Mouse (Mus musculus) heart, postnatal 14 days (tissue): ENCODE data around the gene Relb. TPM values are rescaled to one million over a fixed set of nuclear protein-coding genes. Genes with fewer than 3 reads are reported as not detected.
A peak's percentile ranks its signal among the peaks of the same experiment; 100 is the strongest.

Experiments used
- DNase-seq, 2 experiments: peaks; one replicate each; pipeline ENCODE4 v3.0.0; 2021 to 2022
- intact Hi-C: fragments of 180-260 bp; cut with DNase I; formaldehyde crosslinking; loops from one replicate; pipeline ENCODE4 v1.15.1; 2025
- long read RNA-seq, 2 experiments: library from polyadenylated mRNA; stranded (forward); transcript quantifications; one replicate each; pipeline ENCODE4 v2.0.0; 2021
- total RNA-seq, 2 experiments: library from RNA; stranded (reverse); gene quantifications; 2 replicates each; pipeline ENCODE4 v1.2.3; 2021

The Relb gene
- 1 to 10 TPM; 6.3 to 9.6 TPM for total RNA-seq
- long read RNA-seq, experiment 1, transcript Relb-201 (11 exons, 2,200 nt) = major isoform, 10 of 17 reads
- long read RNA-seq, experiment 1, partial matches to known transcripts = 3 of 17 reads
- long read RNA-seq, experiment 1, other reads (novel, unspliced or antisense) = 4 of 17 reads
- long read RNA-seq, experiment 2, transcript Relb-201 (11 exons, 2,200 nt) = major isoform, 10 of 15 reads
- long read RNA-seq, experiment 2, partial matches to known transcripts = 0 of 15 reads
- long read RNA-seq, experiment 2, other reads (novel, unspliced or antisense) = 5 of 15 reads

DNA sequence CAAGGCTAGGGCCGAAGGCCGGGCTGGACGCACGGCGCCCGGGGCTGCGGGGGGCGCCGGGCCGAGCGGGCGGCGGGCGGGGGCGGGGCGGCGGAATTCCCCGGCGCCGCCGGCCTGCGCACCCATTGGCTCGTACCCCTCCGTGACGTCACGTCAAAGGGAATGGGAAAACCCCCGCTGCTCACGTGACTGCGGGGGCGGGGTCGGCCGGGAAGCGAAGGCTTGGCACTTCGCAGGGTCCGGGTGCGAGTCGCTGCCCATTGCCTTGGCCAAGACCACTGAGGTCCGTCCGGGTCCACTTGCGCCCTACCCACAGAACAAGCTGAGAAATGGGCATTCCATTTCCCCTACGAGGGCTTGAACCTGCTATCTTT, at the start of gene Relb:
Relb (minus strand) TSS at position 78 of the 374 bp plus-strand sequence.
- peak; percentile 91 to 96 for DNase-seq
- intact Hi-C loops = no loop called here

DNA sequence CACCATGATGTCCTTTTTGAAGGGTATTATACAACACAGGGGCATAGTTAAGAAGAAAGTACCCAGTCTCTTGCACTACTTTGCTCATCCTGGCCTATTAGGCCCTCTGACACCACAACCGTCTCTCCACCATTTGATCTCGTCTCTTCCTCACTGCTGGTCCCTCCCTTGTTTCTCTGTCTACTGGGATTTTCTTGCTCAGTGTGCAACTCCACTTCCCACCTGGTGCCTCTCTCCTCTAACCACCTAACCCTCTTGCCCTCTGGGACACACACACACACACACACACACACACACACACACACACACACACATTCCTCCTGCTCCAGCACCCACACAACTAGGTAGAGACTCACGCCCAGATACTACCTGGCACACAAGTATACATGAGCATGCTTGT, 49.7 kb upstream of the Relb start:
- intact Hi-C loops = no loop called here
- no peak for DNase-seq

DNA sequence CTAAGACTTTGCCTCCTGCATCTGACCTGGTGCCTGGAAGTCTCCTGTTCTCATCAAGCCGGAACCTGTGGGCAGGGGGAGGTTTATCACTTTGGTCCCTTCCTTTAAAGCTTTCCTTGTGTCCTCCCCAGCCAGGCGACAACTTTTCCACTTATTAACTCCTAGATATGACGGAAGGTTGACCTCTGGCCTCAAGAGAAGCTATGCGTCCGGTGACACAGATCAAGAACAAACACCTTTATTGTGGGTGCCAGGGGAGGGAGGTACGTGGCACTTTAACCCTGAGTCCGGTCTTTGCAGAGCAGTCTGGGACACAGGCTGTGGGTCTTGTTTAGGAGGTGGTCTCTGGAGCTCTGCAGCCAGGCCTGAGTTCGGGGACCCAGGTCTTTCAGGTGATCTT, 48.6 kb upstream of the Relb start, which contains the start of gene Apoc2:
Apoc2 (minus strand) TSS at position 70 of the 400 bp plus-strand sequence.
- no peak for DNase-seq
- intact Hi-C loops = no loop called here

DNA sequence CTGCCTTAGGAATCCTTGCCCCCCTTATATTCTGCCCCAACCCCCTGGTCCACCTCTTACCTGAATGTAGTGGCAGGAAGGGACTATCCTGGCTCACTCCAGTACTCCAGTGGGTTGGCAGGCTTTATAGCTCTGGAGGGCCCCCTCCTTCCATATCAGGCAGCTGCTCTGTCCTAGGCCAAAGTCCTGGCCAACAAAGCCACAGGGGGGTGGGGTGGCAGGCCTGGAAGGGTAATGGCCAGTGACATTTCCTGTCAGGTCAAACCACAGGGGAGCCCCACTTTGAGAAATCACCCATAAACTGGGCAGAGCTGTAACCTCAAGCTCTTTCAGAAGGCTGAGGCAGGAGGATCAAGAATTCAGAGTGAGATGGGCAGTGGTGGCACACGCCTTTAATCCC, 47.4 kb upstream of the Relb start:
- no peak for DNase-seq
- intact Hi-C loops = no loop called here

DNA sequence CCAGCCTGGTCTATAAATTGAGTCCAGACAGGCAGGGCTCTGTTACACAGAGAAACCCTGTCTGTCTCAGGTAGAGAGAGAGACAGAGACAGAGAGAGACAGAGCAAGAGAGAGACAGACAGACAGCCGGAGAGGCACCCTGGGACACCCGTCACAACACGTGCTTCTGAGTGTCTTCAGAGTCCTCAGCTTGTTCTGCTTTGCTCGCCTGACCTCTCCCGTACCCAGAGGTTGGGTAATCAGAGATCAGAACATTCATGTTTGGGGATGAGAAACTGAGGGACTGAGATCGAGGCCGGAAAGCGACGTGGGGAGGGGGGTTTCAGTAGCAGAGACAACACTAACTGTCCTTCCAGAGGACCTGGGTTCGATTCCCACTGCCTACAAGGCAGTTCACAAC, 46.6 kb upstream of the Relb start:
- intact Hi-C loops = no loop called here
- DNase-seq = no peak

DNA sequence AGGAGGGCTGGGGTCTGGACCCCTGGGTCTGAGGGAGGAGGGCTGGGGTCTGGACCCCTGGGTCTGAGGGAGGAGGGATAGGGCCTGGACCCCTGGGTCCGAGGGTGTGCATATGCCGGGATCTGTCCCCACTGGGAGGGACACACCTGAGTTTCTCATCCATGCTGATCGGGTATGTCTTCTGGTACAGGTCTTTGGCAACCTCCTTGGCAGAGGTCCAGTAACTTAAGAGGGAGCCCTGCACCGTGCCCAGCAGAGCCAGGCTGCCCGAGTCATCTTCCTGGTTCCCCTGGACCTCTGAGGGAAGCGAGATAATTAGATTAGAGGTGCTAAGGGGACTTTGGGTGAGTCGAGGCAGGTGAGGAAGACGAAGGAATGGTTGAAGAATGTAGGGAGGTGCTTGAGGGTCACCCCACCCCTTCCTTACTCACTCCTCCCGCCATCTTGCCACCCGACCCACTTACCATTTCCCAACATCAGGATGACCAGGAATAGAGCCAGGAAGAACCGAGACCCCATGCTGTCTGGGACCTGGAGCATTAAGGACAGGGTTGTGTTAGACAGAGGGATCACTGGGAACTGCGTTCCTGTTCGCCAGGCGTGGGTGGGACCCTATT, 44.0 kb upstream of the Relb start:
- no peak for DNase-seq
- intact Hi-C loops = no loop called here

DNA sequence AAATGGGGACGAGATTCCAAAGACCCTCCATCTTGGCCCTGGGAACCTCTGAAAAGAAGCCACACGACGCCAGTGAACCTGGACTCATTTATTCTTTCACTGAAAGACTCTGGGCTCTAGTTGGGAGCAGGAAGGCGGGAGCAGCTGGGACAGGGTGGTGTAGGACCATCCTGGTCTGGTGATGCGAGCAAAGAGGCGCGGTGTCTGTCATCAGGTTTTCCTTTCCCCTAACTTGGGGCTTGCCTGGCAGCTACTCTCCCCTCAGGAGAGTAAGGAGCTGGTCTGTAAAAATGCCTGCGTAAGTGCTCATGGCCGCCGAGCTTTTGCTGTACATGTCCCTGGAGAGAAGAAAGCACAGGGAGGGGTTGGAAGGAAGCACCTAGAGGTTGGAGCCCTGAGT, 42.3 kb upstream of the Relb start:
- intact Hi-C loops = no loop called here
- no peak for DNase-seq

DNA sequence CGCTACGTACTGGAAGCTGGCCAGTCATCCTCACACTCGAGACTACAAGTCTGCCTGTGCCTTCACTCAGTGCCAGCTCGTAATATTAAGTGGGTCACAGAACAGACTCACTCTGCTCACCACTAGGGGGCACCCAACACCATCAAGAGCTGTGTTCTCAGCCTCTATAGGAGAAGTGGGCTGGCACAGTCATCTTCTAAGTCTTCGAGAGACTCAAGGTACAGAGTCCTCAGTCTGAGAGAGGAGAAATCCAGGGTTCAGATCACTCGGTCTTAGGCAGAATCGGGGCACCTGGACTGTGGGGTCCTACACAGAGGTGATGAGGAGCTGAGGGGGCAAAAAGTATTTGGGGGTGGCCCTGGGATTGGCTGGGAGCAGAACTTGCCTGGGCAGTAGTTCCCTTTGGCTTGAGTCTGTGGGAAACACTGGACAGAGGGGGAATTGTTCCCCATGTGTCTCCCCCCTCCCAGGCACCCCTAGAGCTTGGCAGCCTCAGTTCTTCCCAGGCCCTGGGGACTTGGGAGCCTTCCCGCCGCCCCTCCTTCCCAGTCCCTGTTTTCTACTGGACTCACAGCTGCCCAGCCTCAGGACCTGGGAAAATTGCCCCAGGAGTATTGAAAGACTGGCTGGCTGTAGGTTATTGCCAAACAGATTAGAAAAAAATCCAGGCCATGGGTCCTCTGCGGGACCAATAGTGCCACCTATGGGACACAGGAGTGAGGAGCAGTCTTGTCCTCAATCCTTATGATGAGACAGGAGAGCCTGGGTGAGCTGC, 39.9 kb upstream of the Relb start:
- intact Hi-C loops = loop anchor here (1.0 to 5.0 kb wide), 3 partner anchors 32 to 113 kb away; no protein-coding TSS in a partner anchor
- peak; percentile 91 to 95 for DNase-seq

DNA sequence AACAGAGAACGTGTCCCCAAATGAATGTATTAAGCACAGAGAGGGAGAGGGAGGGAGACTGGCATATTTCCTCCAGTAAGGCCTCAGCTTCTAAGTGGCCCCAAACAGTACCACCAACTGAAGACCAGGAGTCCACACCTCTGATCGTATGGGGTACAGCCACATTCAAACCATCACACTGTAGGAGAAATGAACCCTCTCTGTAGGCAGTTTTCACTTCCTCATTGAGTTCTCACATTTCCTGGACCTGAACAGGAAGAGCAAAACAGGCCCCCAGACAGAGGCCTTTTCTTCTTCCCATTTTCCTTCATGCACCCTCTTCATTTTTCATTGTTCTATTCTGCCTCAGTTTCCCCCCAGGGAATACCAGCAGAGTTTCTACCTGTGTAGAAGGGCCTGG, 38.2 kb upstream of the Relb start:
- intact Hi-C loops = loop anchor here (5.0 kb wide), 1 partner anchor 115 kb away; no protein-coding TSS in a partner anchor
- no peak for DNase-seq

DNA sequence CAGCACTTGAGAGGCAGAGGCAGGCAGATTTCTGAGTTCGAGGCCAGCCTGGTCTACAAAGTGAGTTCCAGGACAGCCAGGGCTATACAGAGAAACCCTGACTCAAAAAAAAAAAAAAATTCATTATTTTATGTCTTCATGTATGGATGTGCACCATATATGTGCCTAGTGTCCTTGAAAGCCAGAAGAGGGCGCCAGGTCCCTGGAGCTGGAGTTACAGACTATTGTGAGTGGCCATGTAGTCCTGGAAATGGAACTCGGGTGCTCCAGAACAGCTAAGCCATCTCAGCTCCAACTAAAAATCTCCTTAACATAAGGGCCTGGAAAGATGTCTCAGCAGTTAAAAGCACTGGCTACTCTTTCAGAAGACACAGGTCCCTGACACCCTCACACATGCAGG, 37.5 kb upstream of the Relb start:
- no peak for DNase-seq
- intact Hi-C loops = loop anchor here (5.0 kb wide), 1 partner anchor 116 kb away; no protein-coding TSS in a partner anchor

DNA sequence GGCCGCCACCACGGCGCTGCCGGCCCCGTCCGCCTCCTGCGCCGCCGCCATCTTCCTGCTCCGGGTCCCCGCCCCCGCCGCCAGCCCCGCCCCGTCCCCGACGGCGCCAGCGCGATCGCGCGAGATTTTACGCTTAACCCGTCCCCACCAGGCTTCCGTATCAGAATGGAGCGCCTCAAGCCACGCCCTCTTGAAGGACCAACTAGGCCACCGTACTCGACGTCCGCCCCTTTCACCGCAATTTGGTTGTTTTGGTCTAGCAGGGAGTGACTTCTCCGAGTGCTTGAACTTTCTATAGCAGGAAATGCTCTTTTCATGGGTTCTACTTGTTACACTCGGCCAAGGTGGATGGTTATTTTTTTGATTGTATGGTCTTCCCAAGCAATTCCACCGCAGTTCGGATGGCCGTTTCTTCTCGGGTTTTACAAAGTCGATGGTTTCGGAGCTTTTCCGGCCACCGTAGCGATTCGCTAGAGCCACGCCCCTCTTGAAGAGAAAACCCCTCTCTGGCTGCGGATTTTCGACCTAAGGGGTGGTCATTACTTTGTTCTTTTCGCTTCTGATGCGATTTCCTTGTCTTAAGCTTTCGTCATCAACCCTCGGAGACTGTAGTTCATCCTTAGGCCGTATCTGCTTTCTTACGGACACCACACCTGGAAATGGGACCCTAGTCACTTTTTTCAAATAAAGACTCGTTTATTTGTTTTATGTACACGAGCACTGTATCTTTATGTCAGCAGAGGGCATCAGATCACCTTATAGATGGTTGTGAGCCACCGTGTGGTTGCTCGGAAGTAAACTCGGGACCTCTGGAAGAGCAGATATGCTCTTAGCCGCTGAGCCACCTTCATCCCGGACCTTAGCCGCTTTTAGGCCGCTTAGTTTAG, 36.0 kb upstream of the Relb start, which contains the start of gene Clptm1:
Clptm1 (minus strand) TSS at position 79 of the 887 bp plus-strand sequence.
- DNase-seq = peak; percentile 96 to 97
- intact Hi-C loops = loop anchor here (5.0 kb wide), 1 partner anchor 117 kb away; no protein-coding TSS in a partner anchor

DNA sequence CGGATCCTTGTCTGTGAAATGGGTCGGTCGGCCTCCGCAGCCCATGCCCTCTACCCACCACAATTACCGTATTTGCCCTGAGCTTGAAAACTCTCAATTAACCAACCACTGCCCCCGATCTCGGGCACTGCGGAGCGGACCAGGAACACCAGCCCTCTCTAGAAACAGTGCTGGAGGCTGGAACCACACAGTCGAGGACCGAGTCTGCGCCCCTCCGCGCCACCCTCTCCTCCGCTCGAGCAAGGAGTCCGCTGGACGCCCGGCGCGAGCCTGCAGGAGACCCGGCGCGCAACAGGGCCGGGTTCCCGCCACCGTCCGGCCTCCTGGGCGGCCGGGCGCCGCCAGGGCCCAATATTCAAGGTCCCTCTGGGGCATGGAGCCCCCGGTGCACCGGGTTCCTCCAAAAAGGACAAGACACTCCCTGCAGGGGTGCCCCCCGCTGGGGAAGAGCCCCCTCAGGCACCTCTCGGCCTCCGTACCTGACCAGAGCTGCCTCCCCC, 35.3 kb upstream of the Relb start:
- intact Hi-C loops = no loop called here

DNA sequence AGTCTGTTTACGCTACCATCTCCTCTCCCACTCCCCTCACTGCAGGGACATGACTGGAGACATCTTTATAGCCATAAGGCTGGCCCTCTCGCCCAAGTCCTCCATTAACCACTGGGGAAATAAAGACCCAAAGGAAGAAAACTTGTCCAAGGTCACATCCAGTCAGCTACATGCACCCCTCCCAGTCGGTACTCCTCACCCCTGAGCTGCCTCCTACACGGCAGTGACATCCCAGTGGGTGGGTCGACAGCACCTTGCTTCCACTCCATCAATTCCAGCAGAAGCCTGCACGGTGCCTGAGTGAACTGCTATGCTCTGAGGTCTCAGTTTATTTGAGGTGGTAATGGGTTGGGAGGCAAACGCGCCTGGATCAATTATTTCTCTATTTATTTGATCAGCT, 34.7 kb upstream of the Relb start:
- intact Hi-C loops = no loop called here
- no peak for DNase-seq

More for the DNA sequence above, 35.3 kb upstream of the Relb start:
- no peak for DNase-seq

DNA sequence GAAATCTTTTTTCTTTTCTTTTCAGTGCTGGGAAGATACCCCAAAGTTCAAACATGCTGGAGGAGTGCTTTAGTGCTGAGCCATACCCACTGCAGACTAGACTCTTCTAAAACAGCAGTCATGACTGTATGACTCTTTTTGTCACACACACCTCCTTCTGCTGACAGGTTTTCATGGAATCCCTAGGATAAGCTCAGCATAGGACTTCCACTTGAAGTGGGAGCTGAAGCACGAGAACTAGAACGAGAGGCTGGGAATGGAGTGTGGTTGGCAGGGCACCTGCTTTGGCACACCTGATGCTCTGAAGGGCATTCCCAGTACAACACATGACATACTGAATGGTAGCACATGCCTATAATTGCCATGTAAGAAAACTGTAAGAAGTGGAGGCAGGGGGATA, 23.4 kb upstream of the Relb start:
- intact Hi-C loops = no loop called here
- DNase-seq = peak; percentile 47 to 67

DNA sequence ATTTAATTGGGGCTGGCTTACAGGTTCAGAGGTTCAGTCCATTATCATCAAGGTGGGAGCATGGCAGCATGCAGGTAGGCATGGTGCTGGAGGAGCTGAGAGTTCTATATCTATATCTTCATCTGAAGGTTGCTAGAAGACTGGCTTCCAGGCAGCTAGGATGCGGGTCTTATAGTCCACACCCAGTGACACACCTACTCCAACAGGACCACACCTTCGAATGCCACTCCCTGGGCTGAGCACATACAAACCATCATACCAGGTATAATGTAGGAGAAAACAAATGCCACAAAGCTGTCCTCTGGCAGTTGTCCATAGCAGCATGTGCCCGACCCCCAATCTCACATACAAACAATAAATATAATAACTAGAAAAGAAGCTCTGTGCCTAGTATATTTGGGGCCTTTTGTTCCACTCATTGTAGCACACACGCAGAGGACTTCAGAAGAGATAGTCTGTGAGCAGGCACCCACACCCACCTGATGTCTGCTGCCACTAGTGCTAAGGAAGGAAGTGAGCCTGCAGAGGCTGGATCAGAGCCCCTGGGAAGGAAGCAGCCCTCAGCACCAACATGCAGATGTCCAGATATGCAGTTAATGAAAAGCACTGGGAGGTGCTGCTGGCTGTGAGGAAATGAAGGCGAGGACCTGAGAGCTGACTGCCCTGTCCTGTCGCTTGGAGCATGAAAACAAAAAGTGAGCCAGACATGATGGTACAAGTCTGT, 22.0 kb upstream of the Relb start:
- intact Hi-C loops = no loop called here

DNA sequence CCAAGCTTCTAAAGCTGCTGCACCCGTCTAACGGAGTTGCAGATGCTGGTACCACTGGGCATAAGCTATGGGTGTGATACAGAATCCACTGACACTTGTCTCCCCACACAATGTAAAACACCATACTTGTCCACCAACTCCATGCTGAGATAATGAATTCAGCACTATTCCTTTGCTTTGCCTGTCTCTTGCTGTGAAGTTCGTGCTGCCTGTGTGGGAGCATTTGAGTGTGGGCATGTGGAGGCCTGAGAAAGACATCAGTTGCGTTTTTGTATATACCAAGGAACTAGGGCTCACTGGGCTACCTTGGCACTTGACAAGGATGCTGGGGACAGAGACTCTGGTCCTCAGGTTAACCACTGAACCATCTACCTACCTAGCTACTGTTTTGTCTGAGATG, 12.0 kb upstream of the Relb start:
- DNase-seq = no peak
- intact Hi-C loops = no loop called here

More for the DNA sequence above, 22.0 kb upstream of the Relb start:
- DNase-seq = no peak

DNA sequence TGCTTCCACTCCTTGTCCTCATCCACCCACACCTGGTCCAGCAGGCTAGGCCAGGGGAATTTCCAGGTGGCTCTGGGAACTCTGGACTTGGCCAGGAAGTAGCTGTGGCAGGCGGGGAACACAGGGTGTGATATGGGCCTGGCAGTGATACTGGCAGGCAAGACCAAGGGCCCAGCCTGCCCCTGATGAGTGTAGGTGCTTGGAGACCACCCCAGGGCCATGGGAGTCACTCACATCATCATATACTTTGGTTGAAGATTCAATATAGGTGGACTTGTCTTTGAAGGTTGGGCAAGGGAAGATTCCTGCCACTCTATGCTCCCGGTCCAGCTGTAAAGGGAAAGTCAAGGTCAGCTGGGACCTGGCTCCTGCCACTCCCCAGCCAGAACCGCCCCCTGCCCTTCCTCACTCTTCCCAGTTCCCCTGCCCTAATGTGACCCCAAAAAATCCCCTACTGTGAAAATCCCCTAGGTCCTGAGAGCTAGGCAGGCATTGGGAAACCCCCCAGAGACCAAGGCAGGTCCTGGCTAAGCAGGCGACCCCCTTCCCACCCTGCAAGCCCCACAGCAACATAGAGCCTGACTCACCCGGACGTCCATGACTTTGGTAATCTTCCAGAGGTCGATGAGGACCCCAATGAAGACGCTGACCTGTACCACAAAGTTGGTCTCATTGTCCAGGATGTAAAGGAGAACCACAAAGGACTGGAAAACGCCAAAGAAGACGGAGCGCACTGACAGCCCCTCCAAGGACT, 6.0 kb upstream of the Relb start:
- intact Hi-C loops = no loop called here
- no peak for DNase-seq

DNA sequence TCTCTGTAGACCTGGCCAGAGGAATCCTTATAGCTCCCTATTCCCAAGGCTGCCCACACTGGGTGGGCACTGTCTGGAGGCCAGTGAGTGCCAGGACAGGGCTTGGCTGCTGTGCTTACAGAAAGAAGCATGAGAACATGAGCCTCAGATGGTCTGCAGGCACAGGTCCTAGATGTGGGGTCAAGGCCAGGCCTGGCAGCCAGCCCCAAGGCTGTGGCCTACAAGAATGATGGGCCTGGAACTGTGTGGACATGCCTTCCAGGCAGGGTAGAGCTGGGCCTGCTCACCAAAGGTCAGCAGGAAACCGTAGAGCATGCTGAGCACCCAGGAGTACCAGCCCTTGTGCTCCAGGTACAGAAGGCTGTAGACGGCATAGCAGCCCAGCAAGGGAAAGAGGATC, 5.4 kb upstream of the Relb start:
- intact Hi-C loops = no loop called here

DNA sequence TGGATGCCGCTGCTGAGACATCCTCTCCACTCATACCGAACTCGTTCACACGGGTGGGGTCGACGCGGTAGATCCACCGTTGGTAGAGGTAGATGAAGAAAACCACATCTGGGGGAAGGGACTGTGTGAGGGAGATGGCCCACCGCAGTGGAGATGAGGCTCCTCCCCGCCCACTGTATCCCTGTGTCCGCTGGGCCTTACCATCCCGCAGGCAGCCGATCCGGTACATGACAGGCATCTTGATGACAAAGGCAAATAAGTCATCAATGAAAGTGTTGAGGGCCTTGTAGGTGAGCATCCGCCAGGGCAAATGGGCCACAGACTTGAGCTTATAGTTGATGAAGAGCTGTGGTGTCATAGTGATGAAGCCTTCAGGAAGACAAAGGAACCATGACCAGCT, 4.6 kb upstream of the Relb start:
- intact Hi-C loops = no loop called here
- no peak for DNase-seq

More for the DNA sequence above, 5.4 kb upstream of the Relb start:
- no peak for DNase-seq
